Mouse (Mus musculus): Measurements from ENCODE around the gene Mcrs1.

DNA sequence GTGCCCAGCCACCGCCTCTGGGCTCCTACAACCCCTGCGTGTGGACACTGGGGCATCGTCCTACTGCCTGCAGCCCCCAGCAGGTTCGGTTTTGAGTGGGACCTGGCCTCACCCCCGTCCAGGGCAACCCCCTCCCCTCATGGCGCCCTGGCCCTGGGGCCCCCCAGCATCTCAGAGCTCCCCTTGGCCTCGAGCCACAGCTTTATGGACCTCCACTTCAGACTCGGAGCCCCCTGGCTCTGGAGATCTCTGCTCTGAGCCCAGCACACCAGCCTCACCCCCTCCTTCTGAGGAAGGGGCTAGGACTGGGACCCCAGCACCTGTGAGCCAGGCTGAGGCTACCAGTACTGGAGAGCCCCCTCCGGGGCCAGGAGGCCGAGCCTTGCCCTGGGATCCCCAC, 9.7 kb downstream of the Mcrs1 start:
- no peak for TF ChIP-seq POLR2A (IDR thresholded peaks at IDR 0.05; ENCODE audit: insufficient read length, low read depth)
- no peak for TF ChIP-seq MAX (IDR thresholded peaks at IDR 0.05; ENCODE audit: low read depth)
- no peak for TF ChIP-seq MYOD1 (IDR thresholded peaks at IDR 0.05; ENCODE audit: control insufficient read depth in 1 of 3, insufficient read length in 2 of 3, low read depth in 2 of 3)
- TF ChIP-seq MYOG (IDR thresholded peaks at IDR 0.05; ENCODE audit: control insufficient read depth in 1 of 3, insufficient read depth in 1 of 3, insufficient read length in 2 of 3, low read depth in 2 of 3), result no peak
- TF ChIP-seq TCF3 (IDR thresholded peaks at IDR 0.05; ENCODE audit: insufficient read length, low read depth), result no peak
- TF ChIP-seq USF1 (IDR thresholded peaks at IDR 0.05; ENCODE audit: low read depth), result no peak
- TF ChIP-seq SRF (IDR thresholded peaks at IDR 0.05; ENCODE audit: control insufficient read depth, insufficient read length, low read depth), result no peak
- TF ChIP-seq TCF12 (IDR thresholded peaks at IDR 0.05; ENCODE audit: insufficient read depth, poor library complexity, severe bottlenecking), result no peak
- no peak for TF ChIP-seq POLR2AphosphoS2 (IDR thresholded peaks at IDR 0.05; ENCODE audit: insufficient read length, low read depth)
- no peak for TF ChIP-seq REST (IDR thresholded peaks at IDR 0.05; ENCODE audit: insufficient read depth, insufficient read length)
